Mouse (Mus musculus): ENCODE results near the gene Cabp4. TPM values are rescaled to one million over a fixed set of nuclear protein-coding genes. Genes with fewer than 3 reads are reported as not detected.

Cabp4 gene
- polyA plus RNA-seq, 1 experiment from 2014 or later, result not detected

DNA sequence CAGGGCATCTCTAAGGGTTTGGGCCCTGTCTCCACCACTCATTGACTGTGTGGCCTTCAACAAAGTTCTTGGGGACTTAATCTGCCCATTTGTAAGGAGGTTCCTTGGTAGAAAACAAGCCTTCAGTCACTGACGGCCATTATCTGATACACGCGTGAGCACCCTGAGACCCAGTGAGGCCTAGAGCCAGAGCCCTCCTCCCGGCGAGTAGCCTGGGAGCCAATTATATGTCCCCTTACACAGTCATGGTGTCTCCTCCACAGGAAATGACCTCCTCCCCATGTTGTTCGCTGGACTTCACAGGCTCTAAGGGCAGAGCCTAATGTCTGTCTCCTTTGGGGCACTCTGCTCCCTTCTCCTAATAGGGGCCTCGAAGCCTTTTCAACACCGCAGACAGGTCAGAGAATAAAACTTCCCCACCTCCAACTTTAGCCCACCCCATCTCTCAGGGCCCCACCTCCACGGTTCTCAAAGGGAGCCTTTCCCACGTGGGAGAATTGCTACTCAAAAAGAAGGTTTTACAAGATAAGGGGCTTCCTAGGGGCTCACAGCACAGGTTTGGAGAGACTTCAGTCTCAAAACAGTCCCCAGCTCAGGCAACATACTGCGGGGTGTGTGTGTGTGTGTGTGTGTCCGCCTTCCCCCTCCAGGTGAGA, 2.7 kb upstream of the Cabp4 start:
- WGBS, result 62% methylated on average over 12 of the region's 12 CpGs
- Histone ChIP-seq H3K4me3 (ENCODE audit: low read depth, low read length) (no peak overlapping the region), H3K4me1 (ENCODE audit: control insufficient read depth, insufficient read depth, low read length) (peaks cover 15% of the 10 kb centered on the region), H3K9me3 (ENCODE audit: control insufficient read depth, low read length) (no peaks in the 10 kb centered on the region), H3K27me3 (ENCODE audit: control insufficient read depth, insufficient read depth, low read length) (no peaks in the 10 kb centered on the region), H3K9ac (ENCODE audit: low read length) (no peak overlapping the region), H3K27ac (replicated peaks; ENCODE audit: low read depth, low read length) (no peak overlapping the region), H3K4me2 (ENCODE audit: low read depth, severe bottlenecking) (no peak overlapping the region), H3K36me3 (ENCODE audit: control insufficient read depth, insufficient read depth, low read length) (peaks cover 8% of the 10 kb centered on the region)
- ATAC-seq (ENCODE audit: insufficient number of reproducible peaks, low FRiP score, low TSS enrichment, low read depth) (no peak), DNase-seq (ENCODE audit: low spot score) (no peak)

DNA sequence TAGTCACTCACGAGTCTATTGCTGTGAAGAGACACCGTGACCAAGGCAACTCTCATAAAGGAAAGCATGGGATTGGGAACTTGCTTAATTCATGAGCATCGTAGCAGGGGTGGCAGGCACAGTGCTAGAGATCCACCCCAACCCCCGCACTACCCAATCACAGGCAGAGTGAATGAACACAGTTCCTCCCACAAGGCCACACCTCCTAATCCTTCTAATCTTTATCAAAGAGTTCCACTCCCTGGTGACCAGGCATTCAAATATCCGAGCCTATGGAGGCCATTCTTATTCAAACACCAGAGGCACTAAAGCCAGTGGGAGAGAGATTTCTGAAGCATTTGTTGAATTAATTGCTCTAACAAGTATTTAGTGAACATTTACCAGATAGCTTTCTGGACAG, 2.1 kb upstream of the Cabp4 start:
- Histone ChIP-seq H3K4me1 (ENCODE audit: control insufficient read depth, insufficient read depth, low read length) (peaks cover 15% of the 10 kb centered on the region), H3K4me3 (ENCODE audit: low read depth, low read length) (no peak overlapping the region), H3K9me3 (ENCODE audit: control insufficient read depth, low read length) (no peaks in the 10 kb centered on the region), H3K36me3 (ENCODE audit: control insufficient read depth, insufficient read depth, low read length) (peaks cover 3% of the 10 kb centered on the region), H3K27me3 (ENCODE audit: control insufficient read depth, insufficient read depth, low read length) (no peaks in the 10 kb centered on the region), H3K9ac (ENCODE audit: low read length) (no peak overlapping the region), H3K27ac (replicated peaks; ENCODE audit: low read depth, low read length) (no peak overlapping the region), H3K4me2 (ENCODE audit: low read depth, severe bottlenecking) (no peak overlapping the region)
- WGBS, result 92% methylated on average over 5 of the region's 5 CpGs
- DNase-seq (ENCODE audit: low spot score), result no peak
- ATAC-seq (ENCODE audit: insufficient number of reproducible peaks, low FRiP score, low TSS enrichment, low read depth), result no peak

DNA sequence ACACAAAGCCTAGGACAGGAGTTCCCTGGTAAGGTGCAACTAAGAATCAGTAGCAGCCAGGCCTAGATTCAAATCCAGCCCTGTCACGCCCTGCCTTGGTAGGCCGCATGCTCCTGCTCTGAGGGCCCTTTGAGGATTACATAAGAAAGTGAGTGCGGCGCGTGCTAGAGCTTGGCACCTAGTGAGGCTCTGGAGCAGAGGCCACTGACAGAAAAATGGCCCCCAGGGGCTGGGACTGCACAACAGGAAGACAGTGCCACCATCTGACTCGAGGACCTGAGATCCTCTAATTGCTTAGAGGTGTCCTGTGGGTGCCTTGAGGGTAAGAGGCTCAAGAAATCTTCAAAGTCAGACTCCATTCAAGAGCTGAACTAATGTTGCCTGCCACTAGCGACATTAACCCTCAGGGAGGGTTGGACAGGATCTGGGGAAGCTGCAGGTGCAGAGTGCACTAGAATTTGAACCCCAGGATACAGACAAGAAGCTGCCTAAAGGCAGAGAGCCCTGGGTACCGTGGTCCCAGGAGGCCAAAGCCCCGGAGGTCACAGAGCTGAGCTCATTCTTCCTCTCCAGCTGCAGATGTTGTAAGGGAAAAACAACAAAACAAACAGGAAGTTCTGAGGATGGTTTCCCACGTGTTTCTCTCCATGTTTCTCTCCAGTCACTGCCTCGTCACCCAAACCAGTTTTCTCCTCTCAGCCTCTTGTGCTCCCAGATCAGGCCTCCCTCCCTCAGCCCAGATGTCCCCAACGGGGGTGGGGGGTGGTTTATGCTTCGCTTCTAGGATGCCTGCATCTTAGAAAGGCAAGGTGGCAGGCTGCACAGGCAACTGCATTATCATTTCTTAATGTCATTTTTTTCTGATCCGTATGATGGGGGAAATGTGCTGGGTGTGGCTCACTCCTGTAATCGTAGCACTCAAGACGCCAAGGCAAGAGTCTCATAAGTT, 991 bp upstream of the Cabp4 start:
- H3K9me3 ChIP-seq (ENCODE audit: control insufficient read depth, low read length), result no peaks in the 10 kb centered on the region
- H3K4me2 ChIP-seq (ENCODE audit: low read depth, severe bottlenecking), result no peak overlapping the region
- H3K27ac ChIP-seq (replicated peaks; ENCODE audit: low read depth, low read length), result no peak overlapping the region
- DNase-seq (ENCODE audit: low spot score), result no peak
- peaks cover 15% of the 10 kb centered on the region for H3K4me1 ChIP-seq (ENCODE audit: control insufficient read depth, insufficient read depth, low read length)
- WGBS, result 85% methylated on average over 16 of the region's 16 CpGs
- H3K27me3 ChIP-seq (ENCODE audit: control insufficient read depth, insufficient read depth, low read length), result no peaks in the 10 kb centered on the region
- no peak overlapping the region for H3K4me3 ChIP-seq (ENCODE audit: low read depth, low read length)
- no peak for ATAC-seq (ENCODE audit: insufficient number of reproducible peaks, low FRiP score, low TSS enrichment, low read depth)
- H3K36me3 ChIP-seq (ENCODE audit: control insufficient read depth, insufficient read depth, low read length), result no peaks in the 10 kb centered on the region
- H3K9ac ChIP-seq (ENCODE audit: low read length), result no peak overlapping the region

DNA sequence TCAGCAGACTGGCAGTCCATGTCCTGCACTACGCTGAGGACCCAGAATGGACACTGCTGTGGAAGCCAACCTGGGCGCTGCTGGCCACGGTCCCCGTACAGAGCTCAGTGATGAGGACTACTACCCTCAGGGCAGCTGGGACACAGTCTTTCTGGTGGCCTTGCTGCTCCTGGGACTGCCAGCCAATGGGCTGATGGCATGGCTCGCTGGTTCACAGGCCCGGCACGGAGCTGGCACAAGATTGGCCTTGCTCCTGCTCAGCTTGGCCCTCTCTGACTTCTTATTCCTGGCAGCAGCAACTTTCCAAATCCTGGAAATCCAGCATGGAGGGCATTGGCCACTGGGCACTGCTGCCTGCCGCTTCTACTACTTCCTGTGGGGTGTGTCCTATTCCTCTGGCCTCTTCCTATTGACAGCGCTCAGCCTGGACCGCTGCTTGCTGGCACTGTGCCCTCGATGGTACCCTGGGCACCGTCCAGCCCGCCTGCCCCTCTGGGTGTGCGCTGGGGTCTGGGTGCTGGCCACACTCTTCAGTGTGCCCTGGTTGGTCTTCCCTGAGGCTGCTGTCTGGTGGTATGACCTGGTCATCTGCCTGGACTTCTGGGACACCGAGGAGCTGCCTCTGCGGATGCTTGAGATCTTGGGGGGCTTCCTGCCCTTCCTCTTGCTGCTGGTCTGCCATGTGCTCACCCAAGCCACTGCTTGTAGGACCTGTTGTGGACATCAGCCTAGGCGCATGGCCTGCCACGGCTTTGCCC, 1.2 kb downstream of the Cabp4 start:
- Histone ChIP-seq H3K27ac (replicated peaks; ENCODE audit: low read depth, low read length) (no peak overlapping the region), H3K4me3 (ENCODE audit: low read depth, low read length) (no peak overlapping the region), H3K27me3 (ENCODE audit: control insufficient read depth, insufficient read depth, low read length) (no peaks in the 10 kb centered on the region), H3K4me2 (ENCODE audit: low read depth, severe bottlenecking) (no peak overlapping the region), H3K4me1 (ENCODE audit: control insufficient read depth, insufficient read depth, low read length) (0 out of 2 replicates have a peak, but pooled peaks cover under 1% of the 10 kb centered on the region), H3K36me3 (ENCODE audit: control insufficient read depth, insufficient read depth, low read length) (no peaks in the 10 kb centered on the region), H3K9ac (ENCODE audit: low read length) (no peak overlapping the region), H3K9me3 (ENCODE audit: control insufficient read depth, low read length) (no peaks in the 10 kb centered on the region)
- ATAC-seq (ENCODE audit: insufficient number of reproducible peaks, low FRiP score, low TSS enrichment, low read depth), result no peak
- WGBS, result 91% methylated on average over 18 of the region's 18 CpGs
- no peak for DNase-seq (ENCODE audit: low spot score)

DNA sequence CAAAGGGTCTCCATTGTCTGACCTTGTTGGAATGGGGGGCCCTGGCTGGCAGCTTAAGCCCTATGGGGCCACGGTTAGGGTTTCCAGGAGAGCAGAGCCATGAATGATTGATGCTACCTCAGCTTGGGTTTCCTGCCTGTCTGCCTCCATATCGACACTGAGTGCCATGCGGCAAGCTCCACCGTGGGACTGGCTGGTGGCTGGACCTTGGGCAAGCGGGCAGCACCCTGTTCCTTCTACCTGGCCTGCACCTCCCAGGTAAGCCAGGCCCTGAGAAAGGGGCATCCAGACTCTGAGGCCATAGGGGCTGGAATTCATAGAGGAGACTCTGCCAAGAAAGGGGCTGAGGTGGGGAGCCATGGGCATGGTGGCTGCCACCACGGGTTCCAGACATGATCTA, 3.7 kb downstream of the Cabp4 start:
- Histone ChIP-seq H3K4me2 (ENCODE audit: low read depth, severe bottlenecking) (no peak overlapping the region), H3K4me3 (ENCODE audit: low read depth, low read length) (no peak overlapping the region), H3K4me1 (ENCODE audit: control insufficient read depth, insufficient read depth, low read length) (no peaks in the 10 kb centered on the region), H3K9ac (ENCODE audit: low read length) (no peak overlapping the region), H3K27ac (replicated peaks; ENCODE audit: low read depth, low read length) (no peak overlapping the region), H3K36me3 (ENCODE audit: control insufficient read depth, insufficient read depth, low read length) (no peaks in the 10 kb centered on the region), H3K9me3 (ENCODE audit: control insufficient read depth, low read length) (no peaks in the 10 kb centered on the region), H3K27me3 (ENCODE audit: control insufficient read depth, insufficient read depth, low read length) (no peaks in the 10 kb centered on the region)
- DNase-seq (ENCODE audit: low spot score) (no peak), ATAC-seq (ENCODE audit: insufficient number of reproducible peaks, low FRiP score, low TSS enrichment, low read depth) (no peak)
- WGBS, result 82% methylated on average over 6 of the region's 6 CpGs

DNA sequence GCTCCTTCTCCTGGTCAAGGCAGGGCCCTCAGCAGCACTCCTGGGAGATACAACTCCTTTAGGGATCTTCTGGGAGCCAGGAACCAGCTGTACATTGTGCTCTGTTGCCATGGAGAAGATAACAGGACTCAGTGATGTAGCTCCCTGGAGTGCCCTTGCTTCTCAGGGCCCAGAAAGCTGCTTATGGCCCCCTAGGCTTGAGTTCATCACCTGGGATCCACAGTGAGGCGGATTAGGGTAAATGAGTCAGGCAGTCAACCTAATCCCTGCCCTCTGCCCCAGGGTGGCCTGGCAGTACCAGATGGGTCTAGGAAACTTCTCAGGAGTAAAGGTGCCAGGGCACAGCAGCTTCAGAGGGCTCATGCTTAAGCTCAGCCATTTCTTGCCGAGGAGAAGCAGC, 4.4 kb downstream of the Cabp4 start, which contains the start of gene Gpr152:
Gpr152 (plus strand) TSS at position 342 of the 400 bp plus-strand sequence.
- no peaks in the 10 kb centered on the region for H3K36me3 ChIP-seq (ENCODE audit: control insufficient read depth, insufficient read depth, low read length)
- H3K9me3 ChIP-seq (ENCODE audit: control insufficient read depth, low read length), result no peaks in the 10 kb centered on the region
- no peaks in the 10 kb centered on the region for H3K27me3 ChIP-seq (ENCODE audit: control insufficient read depth, insufficient read depth, low read length)
- ATAC-seq (ENCODE audit: insufficient number of reproducible peaks, low FRiP score, low TSS enrichment, low read depth) (no peak), DNase-seq (ENCODE audit: low spot score) (no peak)
- WGBS, result 68% methylated on average over 2 of the region's 2 CpGs
- no peak within 1 kb of the TSS for H3K4me2 ChIP-seq (ENCODE audit: low read depth, severe bottlenecking)
- no peak within 1 kb of the TSS for H3K27ac ChIP-seq (replicated peaks; ENCODE audit: low read depth, low read length)
- H3K9ac ChIP-seq (ENCODE audit: low read length), result no peak within 1 kb of the TSS
- H3K4me1 ChIP-seq (ENCODE audit: control insufficient read depth, insufficient read depth, low read length), result no peaks in the 10 kb centered on the region
- H3K4me3 ChIP-seq (ENCODE audit: low read depth, low read length), result no peak within 1 kb of the TSS

DNA sequence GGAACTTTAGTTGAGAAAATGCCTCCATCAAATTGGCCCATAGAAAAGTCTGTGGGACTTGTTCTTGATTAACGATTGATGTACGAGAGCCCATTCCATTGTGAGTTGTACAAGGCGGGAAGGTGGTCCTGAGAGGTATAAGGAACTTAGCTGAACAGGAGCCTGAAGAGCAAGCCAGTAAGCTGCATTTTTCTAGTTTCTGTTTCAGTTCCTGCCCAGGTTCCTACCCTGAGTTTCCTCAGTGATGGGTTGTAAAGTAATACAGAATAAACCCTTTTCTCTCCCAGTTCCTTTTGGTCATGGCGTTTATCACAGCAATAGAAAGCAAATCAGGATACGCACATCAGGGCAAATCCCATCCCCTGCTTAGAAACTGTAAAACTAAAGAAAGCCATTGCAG, 5.9 kb downstream of the Cabp4 start:
- Histone ChIP-seq H3K4me2 (ENCODE audit: low read depth, severe bottlenecking) (no peak overlapping the region), H3K4me3 (ENCODE audit: low read depth, low read length) (no peak overlapping the region), H3K27me3 (ENCODE audit: control insufficient read depth, insufficient read depth, low read length) (no peaks in the 10 kb centered on the region), H3K9ac (ENCODE audit: low read length) (no peak overlapping the region), H3K27ac (replicated peaks; ENCODE audit: low read depth, low read length) (no peak overlapping the region), H3K4me1 (ENCODE audit: control insufficient read depth, insufficient read depth, low read length) (no peaks in the 10 kb centered on the region), H3K9me3 (ENCODE audit: control insufficient read depth, low read length) (no peaks in the 10 kb centered on the region), H3K36me3 (ENCODE audit: control insufficient read depth, insufficient read depth, low read length) (no peaks in the 10 kb centered on the region)
- no peak for ATAC-seq (ENCODE audit: insufficient number of reproducible peaks, low FRiP score, low TSS enrichment, low read depth)
- DNase-seq (ENCODE audit: low spot score), result no peak
- 85% methylated on average over 5 of the region's 5 CpGs for WGBS

DNA sequence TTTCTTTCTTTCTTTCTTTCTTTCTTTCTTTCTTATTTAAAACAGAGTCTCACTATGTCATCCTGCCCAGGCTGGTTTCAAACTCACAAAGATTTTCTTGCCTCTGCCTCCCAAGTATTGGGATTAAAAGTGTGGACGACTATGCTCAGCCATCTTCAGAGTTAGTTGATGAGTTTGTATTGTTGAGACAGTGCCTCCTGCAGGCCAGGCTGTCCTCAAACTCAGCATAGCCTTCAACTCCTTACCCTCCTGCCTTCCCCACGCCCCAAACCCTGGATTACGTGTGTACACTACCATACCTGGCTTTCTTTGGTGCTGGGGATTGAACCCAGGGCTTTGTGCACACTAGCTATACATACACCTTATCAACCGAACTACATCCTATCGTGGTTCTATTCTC, 7.4 kb downstream of the Cabp4 start:
- Histone ChIP-seq H3K4me3 (ENCODE audit: low read depth, low read length) (no peak overlapping the region), H3K27me3 (ENCODE audit: control insufficient read depth, insufficient read depth, low read length) (no peaks in the 10 kb centered on the region), H3K9ac (ENCODE audit: low read length) (no peak overlapping the region), H3K36me3 (ENCODE audit: control insufficient read depth, insufficient read depth, low read length) (peaks cover 8% of the 10 kb centered on the region; the same call in 1 of the 2 replicates), H3K9me3 (ENCODE audit: control insufficient read depth, low read length) (no peaks in the 10 kb centered on the region), H3K4me1 (ENCODE audit: control insufficient read depth, insufficient read depth, low read length) (no peaks in the 10 kb centered on the region), H3K4me2 (ENCODE audit: low read depth, severe bottlenecking) (no peak overlapping the region), H3K27ac (replicated peaks; ENCODE audit: low read depth, low read length) (no peak overlapping the region)
- WGBS, result 80% methylated on average over 5 of the region's 5 CpGs
- DNase-seq (ENCODE audit: low spot score), result no peak
- no peak for ATAC-seq (ENCODE audit: insufficient number of reproducible peaks, low FRiP score, low TSS enrichment, low read depth)

Data from limb, embryonic 11.5 days (tissue).